Mouse (Mus musculus): Measurements from ENCODE around the gene Ulk4.

DNA sequence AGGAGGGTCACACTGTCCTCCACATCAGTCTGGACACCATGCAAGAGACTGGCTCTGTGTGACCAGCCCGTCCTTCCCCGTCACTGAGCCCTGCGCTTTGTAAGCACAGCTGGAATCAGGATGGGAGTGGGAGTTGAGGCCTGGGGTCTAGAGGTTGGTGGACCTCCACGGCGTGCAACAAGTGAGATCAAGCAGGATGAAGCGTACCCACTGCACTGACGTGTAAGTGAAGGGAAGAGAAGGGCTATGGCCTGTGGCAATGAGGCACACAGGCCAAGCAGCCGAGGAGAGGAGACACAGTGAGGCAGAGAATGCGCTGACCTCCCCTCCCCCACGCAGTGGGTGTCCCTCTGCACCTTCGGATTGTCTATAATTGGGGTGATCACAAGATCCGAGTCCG lies 22.2 kb downstream of the Ulk4 start:
- no peak for TF ChIP-seq EP300 (IDR thresholded peaks at IDR 0.05)
- no peak for TF ChIP-seq CTCF (IDR thresholded peaks at IDR 0.05)

All from lung, postnatal 0 days (tissue).